Mouse (Mus musculus) layer of hippocampus, adult 18-20 months (tissue): Measurements from ENCODE around the gene Parp16. TPM values are rescaled to one million over a fixed set of nuclear protein-coding genes. Genes with fewer than 3 reads are reported as not detected.

Source experiments
- DNase-seq, 2 experiments: peaks; one replicate each; pipeline ENCODE4 v3.0.0; 2022; ENCODE audit warnings: low spot score in 2 of 2
- long read RNA-seq: library from polyadenylated mRNA; stranded (forward); transcript quantifications from one replicate; pipeline ENCODE4 v2.0.0, GENCODE M21; 2021
- total RNA-seq, 2 experiments: library from RNA; stranded (reverse); gene quantifications; 2 replicates each; pipeline ENCODE4 v1.2.3; 2021

The Parp16 gene
- 1 to 10 TPM; 3.8 to 4.3 TPM for total RNA-seq
- long read RNA-seq, transcript Parp16-202 (6 exons, 2,518 nt), result major isoform, 8 of 9 reads
- long read RNA-seq, partial matches to known transcripts, result 0 of 9 reads
- long read RNA-seq, other reads (novel, unspliced or antisense), result 1 of 9 reads

- DNase-seq, result no peak
Observed at GRCm38 (mm10) chr9:65195053-65195452, at the start of gene Parp16. Gene Parp16, plus strand, starts transcription at chr9:65195353.

GRCm38 (mm10) chr9:65146001-65146400, 49.2 kb upstream of the Parp16 start:
- no peak for DNase-seq

- no peak for DNase-seq
Observed at GRCm38 (mm10) chr9:65148507-65148906, 46.6 kb upstream of the Parp16 start.

DNA sequence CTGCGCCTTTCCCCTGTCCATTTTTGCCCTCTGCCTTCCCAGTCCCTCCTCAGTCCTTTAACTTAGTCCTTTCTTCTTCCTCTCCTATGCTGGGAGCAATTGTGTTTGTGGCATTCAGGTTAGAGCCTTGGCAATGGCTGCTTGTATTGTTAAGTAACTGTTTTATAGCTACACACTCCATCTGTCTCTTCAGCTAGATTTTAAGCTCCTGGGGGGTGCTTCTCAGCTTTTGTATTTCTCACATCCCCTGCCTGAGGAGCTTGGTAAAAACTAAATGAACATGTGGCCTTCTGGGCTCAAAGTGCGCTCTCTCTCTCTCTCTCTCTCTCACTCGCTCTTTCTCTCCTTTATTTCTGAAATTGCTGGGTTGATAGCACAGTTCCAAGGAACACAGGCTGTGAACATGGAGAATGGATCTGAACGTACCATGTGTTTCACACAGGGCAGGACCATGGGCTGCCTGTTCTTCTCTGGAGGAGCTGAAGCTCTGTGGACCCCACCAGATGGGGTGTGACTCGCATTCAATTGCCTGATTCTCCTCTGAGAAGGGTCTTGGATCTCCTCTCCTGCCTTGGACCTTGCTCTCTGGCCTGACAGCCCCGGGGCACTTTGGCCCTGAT, 42.3 kb upstream of the Parp16 start:
- DNase-seq, result peak in 1 of 2 experiments; percentile 34

DNA sequence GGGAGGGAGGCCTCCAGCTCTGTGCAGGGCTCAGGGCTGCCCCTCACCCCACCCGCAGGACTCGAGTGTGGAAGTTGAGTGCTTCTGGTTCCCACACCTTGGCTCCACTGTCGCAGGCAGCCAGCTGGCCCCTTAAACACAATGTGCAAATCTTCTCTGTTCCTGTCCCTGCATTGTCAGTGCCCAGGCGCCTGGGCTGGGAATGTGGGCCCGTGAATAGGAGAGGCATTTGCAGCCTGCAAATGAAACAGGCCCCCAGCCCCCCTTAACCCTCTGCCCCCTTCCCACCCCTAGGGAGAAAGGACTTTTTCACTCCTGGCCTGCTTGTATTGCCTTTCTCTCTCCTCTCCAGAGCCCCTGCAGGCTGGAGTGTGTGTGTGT, 41.8 kb upstream of the Parp16 start:
- peak in 1 of 2 experiments; percentile 30 for DNase-seq

DNA sequence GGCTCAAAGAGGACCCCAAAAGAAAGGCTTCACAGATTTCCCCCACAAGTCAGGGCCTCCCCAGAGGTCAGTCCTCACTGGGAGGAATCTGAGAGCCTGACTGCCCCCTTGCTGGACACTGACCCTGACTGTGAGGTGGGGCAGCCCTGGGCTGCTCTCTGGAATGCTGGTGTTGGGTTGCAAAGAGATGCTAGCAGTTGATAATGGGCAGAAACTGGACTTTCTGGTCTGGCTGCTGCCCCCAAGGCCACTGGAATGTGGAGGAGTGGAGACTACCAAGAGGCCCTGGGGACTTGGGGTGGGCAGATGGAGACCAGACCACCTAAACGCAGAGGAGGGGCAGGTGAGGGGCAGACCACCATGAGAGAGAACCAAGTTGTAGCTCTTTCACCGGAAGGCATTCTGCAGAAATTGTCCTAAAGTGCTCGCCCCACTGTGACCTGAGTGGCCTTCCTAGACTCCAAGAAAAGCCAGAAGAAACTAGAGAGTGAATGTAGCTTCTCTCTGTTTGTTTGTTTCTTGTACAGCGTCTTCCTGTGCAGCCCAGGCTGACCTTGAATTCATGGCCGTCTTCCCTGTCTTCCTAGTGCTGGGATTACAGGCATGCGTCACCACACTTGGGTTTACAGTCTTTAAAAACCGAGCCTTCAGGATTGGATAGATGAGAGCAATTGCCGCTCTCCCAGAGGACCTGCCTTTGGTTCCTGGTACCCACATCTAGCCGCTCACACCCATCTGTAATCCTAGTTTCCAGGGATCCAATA, 40.3 kb upstream of the Parp16 start:
- no peak for DNase-seq

DNA sequence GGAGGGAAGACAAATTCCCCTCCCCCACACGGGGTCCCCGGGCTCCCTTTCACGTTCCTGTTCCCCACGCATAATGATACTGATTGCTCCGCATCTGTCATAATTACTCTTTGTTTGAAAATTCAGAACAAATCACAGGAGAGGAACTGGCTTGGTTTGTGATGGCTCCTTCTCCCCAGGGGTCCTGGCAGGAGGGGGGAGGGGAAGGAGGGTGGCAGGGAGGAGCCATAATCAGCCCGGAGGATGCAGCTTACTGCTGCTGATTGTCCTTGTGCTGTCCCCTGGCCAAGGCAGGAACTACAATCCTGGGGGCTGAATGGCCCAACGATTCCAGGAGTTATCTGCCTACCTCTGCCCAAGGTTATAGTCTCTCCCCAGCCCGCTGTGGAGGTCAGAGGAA, 38.5 kb upstream of the Parp16 start:
- no peak for DNase-seq

DNA sequence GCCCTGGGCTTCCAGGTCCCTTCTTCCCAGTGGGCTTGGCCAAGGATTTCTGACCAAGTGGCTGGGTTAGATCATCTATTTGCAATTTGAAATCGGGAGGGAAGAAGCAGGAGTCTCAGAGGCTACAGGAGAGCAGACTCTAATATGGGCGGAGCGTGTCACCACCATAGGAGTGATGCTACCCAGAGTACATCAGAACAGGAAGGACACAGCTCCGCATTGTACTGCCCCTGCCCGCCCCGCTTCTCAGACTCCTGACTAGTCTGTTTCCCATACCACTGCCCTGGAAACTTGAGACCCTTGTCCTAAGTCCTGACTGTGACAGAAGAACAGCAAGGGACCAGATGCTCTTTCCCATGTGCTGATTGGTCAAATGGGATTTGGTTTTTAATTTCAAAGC, 37.5 kb upstream of the Parp16 start:
- DNase-seq, result no peak

GRCm38 (mm10) chr9:65161188-65161587, 34.0 kb upstream of the Parp16 start:
- no peak for DNase-seq

DNA sequence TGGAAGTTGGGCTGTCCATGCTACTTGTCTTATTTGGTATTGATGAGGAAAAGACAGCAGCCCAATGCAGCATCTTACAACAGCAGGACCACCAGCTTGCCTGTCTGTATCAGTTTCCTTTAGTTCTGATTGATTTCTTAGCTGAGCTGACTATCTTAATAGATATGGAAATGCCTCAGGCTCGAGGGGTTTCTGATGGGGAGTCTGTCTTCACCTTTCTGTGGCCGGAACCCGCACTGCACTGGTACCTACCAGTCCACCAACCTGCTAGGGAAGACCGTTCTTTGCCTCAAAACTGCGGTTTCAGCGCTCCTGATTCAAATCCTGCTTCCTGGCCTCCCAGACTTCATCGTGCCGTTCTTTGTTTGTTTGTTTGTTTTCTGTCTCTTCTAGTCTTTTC, 33.3 kb upstream of the Parp16 start:
- no peak for DNase-seq

GRCm38 (mm10) chr9:65162711-65163639, 32.2 kb upstream of the Parp16 start:
- no peak for DNase-seq

GRCm38 (mm10) chr9:65164870-65165269, 30.3 kb upstream of the Parp16 start:
- DNase-seq, result no peak

DNA sequence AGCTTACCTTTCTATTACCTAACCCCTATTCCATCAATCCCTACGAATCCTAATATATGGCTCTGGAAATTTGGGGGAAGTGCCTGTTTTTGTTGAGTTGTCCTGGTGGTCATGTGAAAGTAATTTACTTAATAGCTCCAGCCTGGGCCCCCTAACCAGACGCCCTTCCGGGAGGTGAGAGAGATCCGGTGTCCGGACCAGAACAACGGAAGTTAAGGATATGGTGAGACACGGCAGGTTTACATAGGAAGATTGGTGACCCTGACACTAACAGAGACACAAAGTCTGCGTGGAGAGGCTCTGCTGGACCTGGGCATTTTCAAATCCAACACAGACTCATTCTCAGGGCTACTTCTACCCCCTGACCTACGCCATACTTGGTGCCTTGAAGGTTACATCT, 28.8 kb upstream of the Parp16 start:
- no peak for DNase-seq

DNA sequence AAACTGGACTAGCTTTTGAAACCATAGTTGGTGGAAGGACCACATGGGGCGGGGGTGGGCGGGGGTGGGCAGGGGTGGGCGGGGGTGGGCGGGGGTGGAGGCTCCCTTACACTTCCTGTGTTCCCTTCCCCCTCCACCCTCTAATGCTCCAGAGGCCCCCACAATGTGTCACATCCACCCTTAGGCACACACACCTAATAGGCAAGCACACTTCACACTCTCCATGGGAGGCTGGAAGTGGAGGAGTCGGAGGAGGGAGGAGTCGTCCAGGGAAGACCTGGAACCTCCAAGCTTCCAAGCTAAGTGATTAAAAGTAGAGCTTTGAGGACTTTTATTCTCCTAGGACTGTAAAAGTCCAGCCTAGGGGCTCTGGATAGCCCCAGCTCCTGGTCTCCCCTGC, 26.6 kb upstream of the Parp16 start:
- DNase-seq, result no peak

- DNase-seq, result no peak
Observed at GRCm38 (mm10) chr9:65168952-65169351, 26.2 kb upstream of the Parp16 start.

DNA sequence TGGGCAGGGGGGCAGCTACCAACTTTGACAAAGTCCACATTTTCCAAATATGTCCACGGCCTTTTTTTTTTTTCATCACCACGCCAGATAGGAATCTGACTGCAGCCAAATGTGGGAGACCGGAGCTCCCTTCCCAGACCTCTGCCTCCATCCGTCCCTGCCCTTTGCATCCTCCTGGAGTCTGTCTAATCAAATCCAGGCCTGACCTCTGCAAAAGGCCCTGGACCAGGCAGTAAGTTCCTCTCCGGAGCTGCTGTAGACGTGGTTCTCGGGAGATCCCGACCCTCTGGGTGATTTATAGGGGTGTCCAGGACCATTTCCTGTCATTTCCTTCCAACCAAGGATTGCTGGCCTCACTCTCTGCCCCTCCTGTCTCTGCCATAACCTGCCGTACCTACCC, 22.5 kb upstream of the Parp16 start:
- no peak for DNase-seq

DNA sequence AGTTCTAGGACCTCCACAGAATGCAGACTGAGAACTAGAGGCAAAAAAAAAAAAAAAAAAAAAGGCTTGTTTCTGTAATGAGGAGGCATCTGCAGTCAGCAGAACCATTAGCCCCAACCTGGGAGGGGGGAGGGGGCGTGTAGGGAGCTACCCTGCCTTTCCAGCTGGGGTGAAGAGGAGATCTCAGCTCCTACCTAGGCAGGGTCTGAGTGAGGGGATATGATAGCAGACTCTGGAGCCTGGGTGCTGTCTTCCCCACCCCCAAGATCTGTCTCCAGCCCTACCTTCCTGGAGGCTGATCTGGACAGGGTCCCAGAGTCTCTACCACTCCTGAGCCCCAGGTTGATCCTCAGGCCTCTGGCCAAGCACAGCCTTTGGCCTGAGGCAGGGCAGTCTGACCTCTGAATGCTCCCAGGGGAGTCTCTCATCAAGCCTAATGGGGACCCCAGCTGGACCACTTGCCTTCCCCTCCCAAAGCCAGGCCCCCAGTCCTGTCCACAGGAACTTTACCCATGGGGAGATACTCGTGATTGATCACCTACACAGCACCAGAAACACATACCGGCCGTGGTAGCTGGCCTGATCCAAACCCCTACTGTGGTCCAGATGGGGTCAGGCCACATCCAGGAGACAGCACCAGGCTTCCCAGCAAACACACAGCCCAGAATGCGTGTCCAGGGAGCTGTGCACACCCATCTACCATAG, 19.8 kb upstream of the Parp16 start:
- no peak for DNase-seq

GRCm38 (mm10) chr9:65175939-65176871, 18.9 kb upstream of the Parp16 start:
- DNase-seq, result peak in 1 of 2 experiments; percentile 32

GRCm38 (mm10) chr9:65177497-65177896, 17.7 kb upstream of the Parp16 start:
- DNase-seq, result no peak

DNA sequence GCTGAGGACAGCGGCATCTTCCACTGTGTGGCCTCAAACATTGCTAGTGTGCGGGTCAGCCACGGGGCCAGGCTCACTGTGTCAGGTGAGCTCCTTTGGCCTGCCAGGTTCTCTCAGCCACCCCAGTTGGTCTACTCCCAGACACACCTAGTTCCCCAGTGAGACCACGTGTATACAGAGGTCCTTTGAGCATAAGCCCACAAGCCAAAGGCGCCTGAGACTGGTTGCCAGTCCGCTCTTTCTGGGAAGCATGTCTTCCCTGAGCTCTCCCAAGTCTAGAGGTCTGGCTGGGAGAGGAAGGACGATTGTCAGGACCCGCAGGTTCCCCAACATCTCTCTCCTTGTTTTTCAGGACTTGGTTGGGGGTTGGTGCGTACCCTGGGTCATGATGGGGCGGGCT, 17.2 kb upstream of the Parp16 start:
- no peak for DNase-seq
